ENCODE assay signal across 35 mouse cellular contexts in genomic region chr3:99277973-99278580, GRCm38 (mm10). TPM values are rescaled to one million over a fixed set of nuclear protein-coding genes. Genes with fewer than 3 reads are reported as not detected.
DNase-seq lines count a peak whose midpoint lies in the region; ATAC-seq lines count a peak whose summit lies in the region.
"Had no signal": no experiment of that assay in that cellular context is flagged by ENCODE, and none has a peak within 500 bp of the region (broad histone marks: within the 10 kb centered on the region; RNA-seq: fewer than 3 reads in every experiment).

No protein-coding gene starts in this region.

- H3K4me2 ChIP-seq in midbrain, embryonic 15.5 days = no peak overlapping the region
- H3K4me2 ChIP-seq in embryonic facial prominence, embryonic 11.5 days (ENCODE audit: low read depth, low read length) = no peak overlapping the region
- no peak overlapping the region for H3K4me2 ChIP-seq in midbrain, embryonic 14.5 days (ENCODE audit: low read length)
- H3K4me2 ChIP-seq: embryonic facial prominence, embryonic 13.5 days; heart, embryonic 13.5 days; hindbrain, embryonic 15.5 days; intestine, embryonic 15.5 days; limb, embryonic 13.5 days; liver, embryonic 11.5 days; lung, embryonic 15.5 days; neural tube, embryonic 13.5 days had no signal

- H3K4me1 ChIP-seq in midbrain, embryonic 10.5 days = no peaks in the 10 kb centered on the region
- no peaks in the 10 kb centered on the region for H3K4me1 ChIP-seq in midbrain, embryonic 15.5 days
- no peaks in the 10 kb centered on the region for H3K4me1 ChIP-seq in embryonic facial prominence, embryonic 11.5 days (ENCODE audit: control insufficient read depth, insufficient read depth, low read length)
- H3K4me1 ChIP-seq in midbrain, embryonic 14.5 days (ENCODE audit: control insufficient read depth, insufficient read depth, low read length) = no peaks in the 10 kb centered on the region
- H3K4me1 ChIP-seq: embryonic facial prominence, embryonic 13.5 days; heart, embryonic 13.5 days; hindbrain, embryonic 15.5 days; intestine, embryonic 15.5 days; lung, embryonic 15.5 days; neural tube, embryonic 13.5 days had no signal

- no peak overlapping the region for H3K9ac ChIP-seq in midbrain, embryonic 15.5 days
- H3K9ac ChIP-seq in embryonic facial prominence, embryonic 11.5 days (replicated peaks; ENCODE audit: low read length) = no peak overlapping the region
- no peak overlapping the region for H3K9ac ChIP-seq in midbrain, embryonic 14.5 days (replicated peaks; ENCODE audit: low read length)
- H3K9ac ChIP-seq: embryonic facial prominence, embryonic 13.5 days; heart, embryonic 13.5 days; hindbrain, embryonic 15.5 days; intestine, embryonic 15.5 days; limb, embryonic 13.5 days; lung, embryonic 15.5 days; neural tube, embryonic 13.5 days had no signal

- no peak overlapping the region for H3K27ac ChIP-seq in midbrain, embryonic 10.5 days (replicated peaks)
- no peak overlapping the region for H3K27ac ChIP-seq in midbrain, embryonic 15.5 days
- H3K27ac ChIP-seq in embryonic facial prominence, embryonic 11.5 days (replicated peaks; ENCODE audit: low read depth, low read length) = no peak overlapping the region
- no peak overlapping the region for H3K27ac ChIP-seq in midbrain, embryonic 14.5 days (replicated peaks; ENCODE audit: low read depth, low read length)
- H3K27ac ChIP-seq: embryonic facial prominence, embryonic 13.5 days; forebrain, embryonic 10.5 days; heart, adult 2 months; heart, embryonic 13.5 days; hindbrain, embryonic 15.5 days; intestine, embryonic 15.5 days; kidney, postnatal 0 days; limb, embryonic 13.5 days; lung, embryonic 15.5 days; neural tube, embryonic 13.5 days; stomach, postnatal 0 days had no signal

- peak; percentile 35 for DNase-seq in embryo, embryonic 10 days (ENCODE audit: low spot score)
- DNase-seq in embryo, embryonic 9.5 days (ENCODE audit: extremely low spot score) = no peak
- peak; percentile 19 for DNase-seq in midbrain, embryonic 10.5 days (ENCODE audit: low spot score)
- no peak for DNase-seq in embryonic facial prominence, embryonic 11.5 days (ENCODE audit: low spot score)
- DNase-seq in midbrain, embryonic 14.5 days = peak; percentile 15
- DNase-seq in thymus, postnatal 4 days = no peak
- DNase-seq in gastrocnemius, adult 8-10 months (ENCODE audit: low spot score in 2 of 2) = no peak
- DNase-seq: adrenal gland, adult 8-10 months; cerebellum, adult 11 months; cerebellum, adult 9-11 months; gastrocnemius, postnatal 36 days; heart, adult 2 months; heart, postnatal 10 days; kidney, adult 2 months; kidney, postnatal 4 days; layer of hippocampus, adult 9-11 months; right cerebral cortex, postnatal 4 days; thymus, adult 18-20 months; thymus, postnatal 25 days had no signal

- no peaks in the 10 kb centered on the region for H3K36me3 ChIP-seq in midbrain, embryonic 10.5 days
- H3K36me3 ChIP-seq in midbrain, embryonic 15.5 days (replicated peaks) = no peaks in the 10 kb centered on the region
- no peaks in the 10 kb centered on the region for H3K36me3 ChIP-seq in embryonic facial prominence, embryonic 11.5 days (replicated peaks; ENCODE audit: control insufficient read depth, insufficient read depth, low read depth, low read length)
- no peaks in the 10 kb centered on the region for H3K36me3 ChIP-seq in midbrain, embryonic 14.5 days (ENCODE audit: control insufficient read depth, insufficient read depth, low read length)
- H3K36me3 ChIP-seq: embryonic facial prominence, embryonic 13.5 days; forebrain, embryonic 10.5 days; G1E; heart, embryonic 13.5 days; hindbrain, embryonic 15.5 days; intestine, embryonic 15.5 days; lung, embryonic 15.5 days; neural tube, embryonic 13.5 days had no signal

- WGBS in midbrain, embryonic 10.5 days = 53% methylated on average over 12 of the region's 12 CpGs
- WGBS in midbrain, embryonic 15.5 days = 42% methylated on average over 12 of the region's 12 CpGs
- WGBS in embryonic facial prominence, embryonic 11.5 days = 29% methylated on average over 12 of the region's 12 CpGs
- WGBS in midbrain, embryonic 14.5 days = 37% methylated on average over 12 of the region's 12 CpGs

- 0 out of 2 replicates have a peak, but pooled peaks cover 4% of the 10 kb centered on the region for H3K27me3 ChIP-seq in midbrain, embryonic 10.5 days (ENCODE audit: low read depth, poor library complexity, severe bottlenecking)
- H3K27me3 ChIP-seq in midbrain, embryonic 15.5 days (replicated peaks) = no peaks in the 10 kb centered on the region
- no peaks in the 10 kb centered on the region for H3K27me3 ChIP-seq in embryonic facial prominence, embryonic 11.5 days (ENCODE audit: control insufficient read depth, insufficient read depth, low read length)
- H3K27me3 ChIP-seq in midbrain, embryonic 14.5 days (ENCODE audit: control insufficient read depth, insufficient read depth, low read length) = no peaks in the 10 kb centered on the region
- H3K27me3 ChIP-seq: hindbrain, embryonic 15.5 days; intestine, embryonic 15.5 days; limb, embryonic 13.5 days; lung, embryonic 15.5 days; neural tube, embryonic 13.5 days had no signal

- ATAC-seq in midbrain, embryonic 15.5 days (replicated peaks) = no peak; the same call in 1 of the 2 replicates
- peak; percentile 62; the same call in 1 of the 2 replicates for ATAC-seq in embryonic facial prominence, embryonic 11.5 days (replicated peaks; ENCODE audit: insufficient number of reproducible peaks, low FRiP score, low TSS enrichment, low read depth)
- ATAC-seq in midbrain, embryonic 14.5 days (ENCODE audit: low FRiP score, low TSS enrichment) = no peak
- ATAC-seq: intestine, embryonic 15.5 days had no signal

- H3K9me3 ChIP-seq in midbrain, embryonic 10.5 days (replicated peaks) = no peaks in the 10 kb centered on the region
- H3K9me3 ChIP-seq in midbrain, embryonic 15.5 days = no peaks in the 10 kb centered on the region
- no peaks in the 10 kb centered on the region for H3K9me3 ChIP-seq in embryonic facial prominence, embryonic 11.5 days (replicated peaks; ENCODE audit: control insufficient read depth, low read length)
- no peaks in the 10 kb centered on the region for H3K9me3 ChIP-seq in midbrain, embryonic 14.5 days (ENCODE audit: control insufficient read depth, low read length)
- H3K9me3 ChIP-seq: embryonic facial prominence, embryonic 13.5 days; forebrain, embryonic 10.5 days; heart, embryonic 13.5 days; hindbrain, embryonic 15.5 days; intestine, embryonic 15.5 days; limb, embryonic 13.5 days; lung, embryonic 15.5 days; neural tube, embryonic 13.5 days had no signal

- no peak overlapping the region for H3K4me3 ChIP-seq in midbrain, embryonic 10.5 days
- no peak overlapping the region for H3K4me3 ChIP-seq in midbrain, embryonic 15.5 days
- no peak overlapping the region for H3K4me3 ChIP-seq in embryonic facial prominence, embryonic 11.5 days (ENCODE audit: low read depth, low read length)
- no peak overlapping the region for H3K4me3 ChIP-seq in midbrain, embryonic 14.5 days (replicated peaks; ENCODE audit: low read depth, low read length)
- H3K4me3 ChIP-seq: embryonic facial prominence, embryonic 13.5 days; forebrain, embryonic 10.5 days; heart, adult 2 months; heart, embryonic 13.5 days; hindbrain, embryonic 15.5 days; intestine, embryonic 15.5 days; limb, embryonic 13.5 days; lung, embryonic 15.5 days; neural tube, embryonic 13.5 days had no signal

RNA-seq across cellular contexts. Expression of gene Tbx15, which starts 37.9 kb away (rescaled TPM):
- polyA plus RNA-seq in midbrain, embryonic 10.5 days (2016; fragmentation: Nextera tagmentation; extraction: Ambion mirVana) = 1.2 TPM in 2 replicates
- polyA plus RNA-seq in midbrain, embryonic 15.5 days (2015; fragmentation: Nextera tagmentation; extraction: Ambion mirVana) = 0.61 and 0.69 TPM in 2 replicates
- 7.1 and 8.3 TPM in 2 replicates for polyA plus RNA-seq in embryonic facial prominence, embryonic 11.5 days (2014; fragmentation: Nextera tagmentation; extraction: Ambion mirVana)
- 0.13 and 0.92 TPM in 2 replicates for polyA plus RNA-seq in midbrain, embryonic 14.5 days (2014; fragmentation: Nextera tagmentation; extraction: Ambion mirVana)
- total RNA-seq in gastrocnemius, adult 8-10 months (2022) = 100 to 1,000 TPM; 147 to 173 (median 156) TPM
- total RNA-seq: hematopoietic stem cell, adult 5-6 weeks; megakaryocyte progenitor cell, adult 5-6 weeks had no signal
- polyA plus RNA-seq: G1E; kidney, postnatal 0 days; spleen, adult 2 months; stomach, postnatal 0 days had no signal

Comparison
In these comparisons a context has a peak if more than half of its experiments do, and no peak if none do; other contexts are left out.
1. DNase-seq: peak in embryo, embryonic 10 days (single experiment), midbrain, embryonic 10.5 days (single experiment) and midbrain, embryonic 14.5 days (single experiment); none in embryo, embryonic 9.5 days (single experiment), embryonic facial prominence, embryonic 11.5 days (single experiment), thymus, postnatal 4 days (single experiment) and gastrocnemius, adult 8-10 months (0 of 2).